ENCODE assay signal across 8 mouse cellular contexts in the genomic region with DNA sequence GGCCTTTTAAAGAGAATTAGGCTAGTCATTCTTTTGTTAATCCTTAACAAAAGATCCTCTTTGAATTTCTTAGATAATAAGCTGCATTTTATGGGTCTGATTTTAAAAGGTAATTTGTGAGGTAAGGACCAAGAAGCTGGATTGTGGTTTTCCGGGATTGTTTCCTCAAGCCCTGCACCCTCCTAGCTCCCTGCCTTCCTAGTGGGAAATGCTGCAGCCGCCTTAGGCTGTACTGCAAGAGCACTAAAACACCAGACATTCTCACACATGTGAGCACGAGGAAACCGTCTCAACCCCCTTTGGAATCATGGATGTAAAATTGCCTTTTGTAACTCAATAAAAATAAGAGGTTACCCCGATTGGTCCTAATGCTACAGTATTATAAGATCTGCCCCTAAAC. TPM values are rescaled to one million over a fixed set of nuclear protein-coding genes. Genes with fewer than 3 reads are reported as not detected.
DNase-seq lines count a peak whose midpoint lies in the region; ATAC-seq and TF ChIP-seq lines count a peak whose summit lies in the region.

No protein-coding gene starts in this region.

- ATAC-seq in embryonic facial prominence, embryonic 14.5 days (ENCODE audit: low read depth): no peak
- no peak for ATAC-seq in hindbrain, embryonic 12.5 days (ENCODE audit: low FRiP score)
- no peak for ATAC-seq in limb, embryonic 15.5 days (ENCODE audit: insufficient number of reproducible peaks, low FRiP score, low TSS enrichment, low read depth)

- H3K27ac ChIP-seq in embryonic facial prominence, embryonic 14.5 days (replicated peaks; ENCODE audit: low read depth, low read length): peak overlapping the region; percentile 98
- H3K27ac ChIP-seq in hindbrain, embryonic 12.5 days: peak overlapping the region; percentile 100
- H3K27ac ChIP-seq in limb, embryonic 15.5 days: no peak overlapping the region
- no peak overlapping the region for H3K27ac ChIP-seq in thymus, adult 2 months (ENCODE audit: control insufficient read depth, insufficient read depth, low read length)

- no peaks in the 10 kb centered on the region for H3K27me3 ChIP-seq in embryonic facial prominence, embryonic 14.5 days (replicated peaks; ENCODE audit: control insufficient read depth, insufficient read depth, low read length)
- H3K27me3 ChIP-seq in hindbrain, embryonic 12.5 days: no peaks in the 10 kb centered on the region
- H3K27me3 ChIP-seq in limb, embryonic 15.5 days: no peaks in the 10 kb centered on the region
- no peaks in the 10 kb centered on the region for H3K27me3 ChIP-seq in thymus, adult 2 months (ENCODE audit: control insufficient read depth, insufficient read depth, low read length)

- no peak for TF ChIP-seq POLR2A in thymus, adult 2 months (IDR thresholded peaks at IDR 0.05; ENCODE audit: control insufficient read depth, extremely low read depth, insufficient read depth, low read length, poor library complexity)

- H3K9me3 ChIP-seq in embryonic facial prominence, embryonic 14.5 days (ENCODE audit: control insufficient read depth, low read length): no peaks in the 10 kb centered on the region
- H3K9me3 ChIP-seq in hindbrain, embryonic 12.5 days (replicated peaks): no peaks in the 10 kb centered on the region
- H3K9me3 ChIP-seq in limb, embryonic 15.5 days: no peaks in the 10 kb centered on the region

- peak overlapping the region; percentile 67 for H3K4me2 ChIP-seq in embryonic facial prominence, embryonic 14.5 days (ENCODE audit: low read depth, low read length)
- H3K4me2 ChIP-seq in hindbrain, embryonic 12.5 days (replicated peaks): peak overlapping the region; percentile 60
- H3K4me2 ChIP-seq in limb, embryonic 15.5 days: peak overlapping the region; percentile 56; the same call in 1 of the 2 replicates

- H3K9ac ChIP-seq in embryonic facial prominence, embryonic 14.5 days (ENCODE audit: low read depth, low read length): peak overlapping the region; percentile 97; the same call in 1 of the 2 replicates
- H3K9ac ChIP-seq in hindbrain, embryonic 12.5 days: peak overlapping the region; percentile 29; the same call in 1 of the 2 replicates
- H3K9ac ChIP-seq in limb, embryonic 15.5 days: no peak overlapping the region

- H3K4me3 ChIP-seq in embryonic facial prominence, embryonic 14.5 days (ENCODE audit: low read depth, low read length): peak overlapping the region; percentile 90
- H3K4me3 ChIP-seq in hindbrain, embryonic 12.5 days: peak overlapping the region; percentile 87; the same call in 1 of the 2 replicates
- 0 out of 2 replicates have a peak overlapping the region, but pooled peaks have one; percentile 78 for H3K4me3 ChIP-seq in limb, embryonic 15.5 days
- no peak overlapping the region for H3K4me3 ChIP-seq in thymus, adult 2 months (ENCODE audit: control insufficient read depth, insufficient read depth, low read length)

- H3K4me1 ChIP-seq in embryonic facial prominence, embryonic 14.5 days (ENCODE audit: control insufficient read depth, insufficient read depth, low read length): peaks cover 8% of the 10 kb centered on the region; the same call in 1 of the 2 replicates
- H3K4me1 ChIP-seq in hindbrain, embryonic 12.5 days: peaks cover 7% of the 10 kb centered on the region
- H3K4me1 ChIP-seq in limb, embryonic 15.5 days: peaks cover 3% of the 10 kb centered on the region; the same call in 1 of the 2 replicates
- H3K4me1 ChIP-seq in thymus, adult 2 months (replicated peaks; ENCODE audit: control insufficient read depth, insufficient read depth, low read length): no peaks in the 10 kb centered on the region

- TF ChIP-seq CTCF in thymus, adult 2 months (IDR thresholded peaks at IDR 0.05; ENCODE audit: borderline replicate concordance, control insufficient read depth, extremely low read depth, insufficient read depth, low read length, poor library complexity): no peak

- WGBS in embryonic facial prominence, embryonic 14.5 days: 13% methylated on average over 5 of the region's 5 CpGs
- 14% methylated on average over 5 of the region's 5 CpGs for WGBS in hindbrain, embryonic 12.5 days
- 10% methylated on average over 5 of the region's 5 CpGs for WGBS in limb, embryonic 15.5 days
- 77% methylated on average over 5 of the region's 5 CpGs for WGBS in thymus, adult 2 months

- peak; percentile 11 to 39 for DNase-seq in layer of hippocampus, postnatal 10 days (ENCODE audit: low spot score in 2 of 2)
- no peak for DNase-seq in layer of hippocampus, adult 8-10 months (ENCODE audit: low spot score in 2 of 2)
- peak; percentile 54 for DNase-seq in adrenal gland, adult 2 months
- DNase-seq in embryonic facial prominence, embryonic 14.5 days (ENCODE audit: low spot score): peak; percentile 55
- DNase-seq in right cerebral cortex, postnatal 4 days: peak; percentile 36
- DNase-seq in thymus, adult 2 months: no peak

- no peaks in the 10 kb centered on the region for H3K36me3 ChIP-seq in embryonic facial prominence, embryonic 14.5 days (ENCODE audit: control insufficient read depth, insufficient read depth, low read length)
- no peaks in the 10 kb centered on the region for H3K36me3 ChIP-seq in hindbrain, embryonic 12.5 days
- H3K36me3 ChIP-seq in limb, embryonic 15.5 days: no peaks in the 10 kb centered on the region
- no peaks in the 10 kb centered on the region for H3K36me3 ChIP-seq in thymus, adult 2 months (ENCODE audit: control insufficient read depth, insufficient read depth, low read length)

RNA-seq across cellular contexts. Expression of gene Phip, which starts 1.6 kb away (rescaled TPM):
- 10 to 100 TPM; 57.0 to 64.1 TPM for total RNA-seq in layer of hippocampus, postnatal 10 days (2021)
- 10 to 100 TPM; 63.4 to 86.8 (median 73.1) TPM for total RNA-seq in layer of hippocampus, adult 8-10 months (2022)
- total RNA-seq in adrenal gland, adult 2 months (2021): 10 to 100 TPM; 59.1 to 80.7 TPM
- polyA plus RNA-seq in adrenal gland, adult 2 months (2012; rRNA removed): 1.4 and 4.4 TPM in 2 replicates
- polyA plus RNA-seq in embryonic facial prominence, embryonic 14.5 days (2014; fragmentation: Nextera tagmentation; extraction: Ambion mirVana): 72.8 and 81.4 TPM in 2 replicates
- polyA plus RNA-seq in hindbrain, embryonic 12.5 days (2016; fragmentation: Nextera tagmentation; extraction: Ambion mirVana): 132 and 144 TPM in 2 replicates
- polyA plus RNA-seq in limb, embryonic 15.5 days (2015; fragmentation: Nextera tagmentation; extraction: Ambion mirVana): 86.1 and 87.9 TPM in 2 replicates
- polyA plus RNA-seq in thymus, adult 2 months (2012; rRNA removed): 9.1 and 11.8 TPM in 2 replicates

Comparison
In these comparisons a context has a peak if more than half of its experiments do, and no peak if none do; other contexts are left out.
1. DNase-seq: peak in layer of hippocampus, postnatal 10 days (2 of 2), adrenal gland, adult 2 months (single experiment), embryonic facial prominence, embryonic 14.5 days (single experiment) and right cerebral cortex, postnatal 4 days (single experiment); none in layer of hippocampus, adult 8-10 months (0 of 2) and thymus, adult 2 months (single experiment).
2. H3K27ac ChIP-seq: peak in embryonic facial prominence, embryonic 14.5 days (single experiment) and hindbrain, embryonic 12.5 days (single experiment); none in limb, embryonic 15.5 days (single experiment) and thymus, adult 2 months (single experiment).
3. Peak in every context shown above with its lines, with median percentiles within 50 percentile points of each other: H3K4me2 ChIP-seq.